Mouse (Mus musculus): Measurements from ENCODE around the gene Klc3.

GRCm38 (mm10) chr7:19403731-19404296, at the start of gene Klc3:
- TF ChIP-seq CEBPB (IDR thresholded peaks at IDR 0.05; ENCODE audit: insufficient read depth, poor library complexity, severe bottlenecking) (no peak), E2F4 (IDR thresholded peaks at IDR 0.05; ENCODE audit: insufficient read depth) (no peak), POLR2AphosphoS2 (IDR thresholded peaks at IDR 0.05; ENCODE audit: insufficient read length, low read depth) (no peak), USF1 (IDR thresholded peaks at IDR 0.05; ENCODE audit: low read depth) (no peak), POLR2A (IDR thresholded peaks at IDR 0.05; ENCODE audit: insufficient read length, low read depth) (no peak)
